Mouse (Mus musculus) ES-Bruce4 (cell line): Measurements from ENCODE around the gene Hexdc. TPM values are rescaled to one million over a fixed set of nuclear protein-coding genes. Genes with fewer than 3 reads are reported as not detected.

Experiments used
- H3K27ac ChIP-seq: 2 replicates; pipeline ENCODE4 v1.5.1; 2012; ENCODE audit warnings: low read length, inconsistent platforms; ENCODE audit not compliant: insufficient read depth
- H3K27me3 ChIP-seq: 2 replicates; pipeline ENCODE4 v1.6.1; 2012; ENCODE audit warnings: mild to moderate bottlenecking, low read length, inconsistent platforms; ENCODE audit not compliant: control insufficient read depth, poor library complexity, insufficient read depth, severe bottlenecking
- H3K36me3 ChIP-seq: 2 replicates; pipeline ENCODE4 v1.6.1; 2012; ENCODE audit warnings: inconsistent platforms, mild to moderate bottlenecking, low read length, moderate library complexity; ENCODE audit not compliant: control insufficient read depth, poor library complexity, insufficient read depth, severe bottlenecking
- H3K4me1 ChIP-seq: one replicate; pipeline ENCODE4 v1.8.1; 2011; ENCODE audit warnings: low read length; ENCODE audit not compliant: control insufficient read depth, insufficient read depth
- H3K4me3 ChIP-seq: 2 replicates; pipeline ENCODE4 v1.5.1; 2011; ENCODE audit warnings: low read depth, mild to moderate bottlenecking, low read length
- H3K9ac ChIP-seq: 2 replicates; pipeline ENCODE4 v1.6.1; 2012; ENCODE audit warnings: low read depth, mild to moderate bottlenecking, inconsistent platforms; ENCODE audit not compliant: poor library complexity, severe bottlenecking
- H3K9me3 ChIP-seq: replicated peaks from 2 replicates; pipeline ENCODE4 v1.6.1; 2012; ENCODE audit warnings: mild to moderate bottlenecking, low read length, inconsistent platforms; ENCODE audit not compliant: control insufficient read depth, poor library complexity, insufficient read depth, severe bottlenecking
- CTCF ChIP-seq: IDR thresholded peaks from one replicate; pipeline ENCODE4 v1.8.1; 2011; ENCODE audit warnings: low read depth, low read length
- EP300 ChIP-seq: IDR thresholded peaks from 2 replicates; pipeline ENCODE4 v1.6.1; 2011; ENCODE audit warnings: low read depth, low read length; ENCODE audit not compliant: insufficient read depth
- POLR2A ChIP-seq: IDR thresholded peaks from one replicate; pipeline ENCODE4 v1.8.1; 2011; ENCODE audit warnings: low read length; ENCODE audit not compliant: insufficient read depth
- polyA plus RNA-seq: library from polyadenylated mRNA; stranded (reverse); fragments of >200 nt; gene quantifications from 2 replicates; pipeline ENCODE4 v1.2.4, GENCODE M21; 2011; ENCODE audit warnings: low read depth; ENCODE audit not compliant: missing spikeins, insufficient read depth, insufficient read length

The Hexdc gene
- polyA plus RNA-seq, 1 experiment, result 8.2 TPM

GRCm38 (mm10) chr11:121173203-121173602 is 31.0 kb upstream of the Hexdc start:
- H3K9me3 ChIP-seq, result no peaks in the 10 kb centered on the region
- no peak overlapping the region for H3K4me3 ChIP-seq
- no peak overlapping the region for H3K9ac ChIP-seq
- H3K36me3 ChIP-seq, result no peaks in the 10 kb centered on the region
- no peaks in the 10 kb centered on the region for H3K4me1 ChIP-seq
- no peak overlapping the region for H3K27ac ChIP-seq
- H3K27me3 ChIP-seq, result no peaks in the 10 kb centered on the region
- TF ChIP-seq CTCF (no peak), EP300 (no peak), POLR2A (no peak)

GRCm38 (mm10) chr11:121174234-121174633 is 30.0 kb upstream of the Hexdc start:
- H3K27ac ChIP-seq, result no peak overlapping the region
- no peaks in the 10 kb centered on the region for H3K4me1 ChIP-seq
- H3K27me3 ChIP-seq, result no peaks in the 10 kb centered on the region
- no peak overlapping the region for H3K9ac ChIP-seq
- H3K9me3 ChIP-seq, result no peaks in the 10 kb centered on the region
- no peak overlapping the region for H3K4me3 ChIP-seq
- H3K36me3 ChIP-seq, result no peaks in the 10 kb centered on the region
- TF ChIP-seq CTCF (no peak), EP300 (no peak), POLR2A (no peak)

GRCm38 (mm10) chr11:121176285-121177270 is 27.7 kb upstream of the Hexdc start:
- Histone ChIP-seq H3K27ac (no peak overlapping the region), H3K9ac (no peak overlapping the region), H3K4me1 (no peaks in the 10 kb centered on the region), H3K36me3 (no peaks in the 10 kb centered on the region), H3K9me3 (no peaks in the 10 kb centered on the region), H3K4me3 (no peak overlapping the region), H3K27me3 (no peaks in the 10 kb centered on the region)
- TF ChIP-seq POLR2A, result no peak
- TF ChIP-seq CTCF, result peak; percentile 96

GRCm38 (mm10) chr11:121189681-121190080 is 14.6 kb upstream of the Hexdc start:
- no peak overlapping the region for H3K27ac ChIP-seq
- H3K4me3 ChIP-seq, result no peak overlapping the region
- H3K9me3 ChIP-seq, result no peaks in the 10 kb centered on the region
- no peaks in the 10 kb centered on the region for H3K27me3 ChIP-seq
- no peaks in the 10 kb centered on the region for H3K36me3 ChIP-seq
- H3K9ac ChIP-seq, result no peak overlapping the region
- TF ChIP-seq EP300 (no peak), POLR2A (no peak)
- no peaks in the 10 kb centered on the region for H3K4me1 ChIP-seq

- Histone ChIP-seq H3K4me1 (no peaks in the 10 kb centered on the region), H3K9ac (no peak overlapping the region), H3K27me3 (no peaks in the 10 kb centered on the region), H3K9me3 (no peaks in the 10 kb centered on the region), H3K4me3 (no peak overlapping the region), H3K27ac (no peak overlapping the region), H3K36me3 (no peaks in the 10 kb centered on the region)
- no peak for TF ChIP-seq EP300
- TF ChIP-seq POLR2A, result no peak
Observed at GRCm38 (mm10) chr11:121192742-121193141, 11.5 kb upstream of the Hexdc start.

GRCm38 (mm10) chr11:121193415-121193814 is 10.8 kb upstream of the Hexdc start:
- H3K9me3 ChIP-seq, result no peaks in the 10 kb centered on the region
- no peaks in the 10 kb centered on the region for H3K27me3 ChIP-seq
- H3K4me1 ChIP-seq, result no peaks in the 10 kb centered on the region
- TF ChIP-seq EP300, result no peak
- no peak for TF ChIP-seq POLR2A
- TF ChIP-seq CTCF, result no peak
- H3K4me3 ChIP-seq, result no peak overlapping the region
- no peak overlapping the region for H3K9ac ChIP-seq
- no peak overlapping the region for H3K27ac ChIP-seq
- H3K36me3 ChIP-seq, result no peaks in the 10 kb centered on the region
